ENCODE assay signal across 8 mouse cellular contexts in genomic region chr1:119525689-119526591, GRCm38 (mm10). TPM values are rescaled to one million over a fixed set of nuclear protein-coding genes. Genes with fewer than 3 reads are reported as not detected.
DNase-seq lines count a peak whose midpoint lies in the region; ATAC-seq and TF ChIP-seq lines count a peak whose summit lies in the region.

Tmem185b (plus strand) TSS chr1:119526160.

- H3K79me2 ChIP-seq in macrophage (ENCODE audit: inconsistent target): peaks cover 40% of the 10 kb centered on the region

- H3K36me3 ChIP-seq in hindbrain, postnatal 0 days (ENCODE audit: insufficient read depth, low read length): peaks cover 6% of the 10 kb centered on the region; the same call in 1 of the 2 replicates
- H3K36me3 ChIP-seq in macrophage (ENCODE audit: inconsistent target): peaks cover 21% of the 10 kb centered on the region; the same call in 1 of the 2 replicates

- peak; percentile 97 for ATAC-seq in hindbrain, postnatal 0 days

- H3K4me3 ChIP-seq in hindbrain, postnatal 0 days (ENCODE audit: low read length): peak within 1 kb of the TSS; percentile 62
- H3K4me3 ChIP-seq in left cerebral cortex, adult 2 months: peak within 1 kb of the TSS; percentile 60
- H3K4me3 ChIP-seq in macrophage (ENCODE audit: inconsistent target): peak within 1 kb of the TSS; percentile 52

- H3K27ac ChIP-seq in hindbrain, postnatal 0 days: peak within 1 kb of the TSS; percentile 89
- H3K27ac ChIP-seq in left cerebral cortex, adult 2 months: peak within 1 kb of the TSS; percentile 93
- peak within 1 kb of the TSS; percentile 48 for H3K27ac ChIP-seq in macrophage

- H3K4me1 ChIP-seq in hindbrain, postnatal 0 days (ENCODE audit: insufficient read depth, low read length): peaks cover 16% of the 10 kb centered on the region

- no peak for TF ChIP-seq CTCF in hindbrain, postnatal 0 days (IDR thresholded peaks at IDR 0.05; ENCODE audit: low read depth)
- TF ChIP-seq CTCF in left cerebral cortex, adult 2 months (IDR thresholded peaks at IDR 0.05): no peak

- H3K27me3 ChIP-seq in hindbrain, postnatal 0 days (ENCODE audit: insufficient read depth, low read length): no peaks in the 10 kb centered on the region

- intact Hi-C loops in left cerebral cortex, adult 2 months (cut with DNase I): loop anchor here (2.0 to 5.0 kb wide), 2 partner anchors 21 to 69 kb away; partner anchors contain the start of gene Ralb

- H3K9ac ChIP-seq in hindbrain, postnatal 0 days (replicated peaks; ENCODE audit: low read length): peak within 1 kb of the TSS; percentile 77

- H3K9me3 ChIP-seq in hindbrain, postnatal 0 days (ENCODE audit: low read length): no peaks in the 10 kb centered on the region

- peak within 1 kb of the TSS; percentile 92 for H3K4me2 ChIP-seq in hindbrain, postnatal 0 days (ENCODE audit: low read depth, low read length)

- peak; percentile 52 for DNase-seq in WW6 (ENCODE audit: low read depth, low spot score)
- peak; percentile 82 to 90 for DNase-seq in cerebellum, postnatal 36 days
- peak; percentile 80 to 86 for DNase-seq in gastrocnemius, adult 8-10 months (ENCODE audit: low spot score in 2 of 2)
- peak; percentile 89 for DNase-seq in hindbrain, postnatal 0 days (ENCODE audit: low spot score)
- DNase-seq in left cerebral cortex, adult 2 months (ENCODE audit: extremely low spot score in 1 of 2, low spot score in 2 of 2): peak; percentile 88 to 89
- peak; percentile 75 for DNase-seq in retina, postnatal 7 days (ENCODE audit: low read depth, low spot score)
- DNase-seq in urinary bladder, adult 18-20 months (ENCODE audit: low spot score in 2 of 2): peak; percentile 90 to 97

- WGBS in hindbrain, postnatal 0 days: under 1% methylated on average over 80 of the region's 82 CpGs
- under 1% methylated on average over 71 of the region's 82 CpGs for WGBS in macrophage (ENCODE audit: missing documents)

RNA-seq across cellular contexts. Expression of gene Tmem185b, which starts in this region (rescaled TPM):
- 1 to 10 TPM; 3.4 to 6.5 (median 4.9) TPM for total RNA-seq in gastrocnemius, adult 8-10 months (2022)
- total RNA-seq in hindbrain, postnatal 0 days (2014; rRNA removed): 23.0 and 24.2 TPM in 2 replicates
- 10.3 and 12.9 TPM in 2 replicates for polyA plus RNA-seq in hindbrain, postnatal 0 days (2015; fragmentation: Nextera tagmentation; extraction: Ambion mirVana)
- total RNA-seq in left cerebral cortex, adult 2 months (2021): 10 to 100 TPM; 16.7 to 18.4 TPM
- total RNA-seq in macrophage (2018; cell fraction: chromatin; rRNA removed): 10 to 100 TPM in 6 of 26 experiments, 1 to 10 TPM in 20; 4.9 to 14.7 (median 8.7) TPM
- total RNA-seq in macrophage (2018; cell fraction: cytosol; rRNA removed): 10 to 100 TPM; 13.3 to 24.2 (median 17.4) TPM
- total RNA-seq in macrophage (2018; cell fraction: nucleus; rRNA removed): 10 to 100 TPM in 25 of 26 experiments, 1 to 10 TPM in 1; 9.9 to 31.6 (median 24.4) TPM
- 13.5 to 23.8 TPM (median 18.3 TPM) in 3 replicates for polyA plus RNA-seq in macrophage (2018)

Comparison
In these comparisons a context has a peak if more than half of its experiments do, and no peak if none do; other contexts are left out.
1. Peak in every context shown above with its lines: DNase-seq, ATAC-seq, H3K4me3 ChIP-seq and H3K27ac ChIP-seq.